ENCODE assay signal across 18 mouse cellular contexts in genomic region chr17:29706981-29707545, GRCm38 (mm10). TPM values are rescaled to one million over a fixed set of nuclear protein-coding genes. Genes with fewer than 3 reads are reported as not detected.
A peak's percentile ranks its signal among the peaks of the same experiment; 100 is the strongest.
DNase-seq lines count a peak whose midpoint lies in the region; ATAC-seq lines count a peak whose summit lies in the region.
"Had no signal": no experiment of that assay in that cellular context is flagged by ENCODE, and none has a peak within 500 bp of the region (broad histone marks: within the 10 kb centered on the region; RNA-seq: fewer than 3 reads in every experiment).

No protein-coding gene starts in this region.

- intact Hi-C loops in left cerebral cortex, postnatal 25 days (cut with DNase I), result no loop called here

- peaks cover 22% of the 10 kb centered on the region for H3K36me3 ChIP-seq in forebrain, embryonic 12.5 days (replicated peaks)
- H3K36me3 ChIP-seq in forebrain, embryonic 10.5 days (replicated peaks), result peaks cover 41% of the 10 kb centered on the region
- H3K36me3 ChIP-seq in neural tube, embryonic 13.5 days, result peaks cover 24% of the 10 kb centered on the region
- peaks cover 29% of the 10 kb centered on the region for H3K36me3 ChIP-seq in limb, embryonic 13.5 days

- peaks cover 69% of the 10 kb centered on the region for H3K4me1 ChIP-seq in forebrain, embryonic 12.5 days
- peaks cover 73% of the 10 kb centered on the region for H3K4me1 ChIP-seq in forebrain, embryonic 10.5 days
- H3K4me1 ChIP-seq in neural tube, embryonic 13.5 days (replicated peaks), result peaks cover 80% of the 10 kb centered on the region
- H3K4me1 ChIP-seq in limb, embryonic 13.5 days, result peaks cover 62% of the 10 kb centered on the region

- H3K9ac ChIP-seq in forebrain, embryonic 12.5 days, result peak overlapping the region; percentile 34; the same call in 1 of the 2 replicates
- H3K9ac ChIP-seq in neural tube, embryonic 13.5 days, result peak overlapping the region; percentile 26; the same call in 1 of the 2 replicates
- peak overlapping the region; percentile 25 for H3K9ac ChIP-seq in limb, embryonic 13.5 days
- H3K9ac ChIP-seq: limb, embryonic 15.5 days had no signal

- peak overlapping the region; percentile 69 for H3K27ac ChIP-seq in forebrain, embryonic 12.5 days
- H3K27ac ChIP-seq in forebrain, embryonic 10.5 days, result no peak overlapping the region
- H3K27ac ChIP-seq in neural tube, embryonic 13.5 days (replicated peaks), result peak overlapping the region; percentile 11; the same call in 1 of the 2 replicates
- no peak overlapping the region for H3K27ac ChIP-seq in limb, embryonic 13.5 days
- H3K27ac ChIP-seq: kidney, postnatal 0 days; limb, embryonic 15.5 days had no signal

- H3K4me2 ChIP-seq in forebrain, embryonic 12.5 days, result no peak overlapping the region; the same call in 1 of the 2 replicates
- H3K4me2 ChIP-seq in neural tube, embryonic 13.5 days, result no peak overlapping the region
- H3K4me2 ChIP-seq in limb, embryonic 13.5 days (replicated peaks), result no peak overlapping the region
- H3K4me2 ChIP-seq: heart, embryonic 11.5 days; limb, embryonic 15.5 days had no signal

- no peak for DNase-seq in forebrain, embryonic 10.5 days (ENCODE audit: extremely low spot score, low spot score)
- no peak for DNase-seq in neural tube, embryonic 10.5 days (ENCODE audit: extremely low spot score, low spot score)
- DNase-seq in left cerebral cortex, postnatal 25 days (ENCODE audit: low spot score in 2 of 2), result no peak
- no peak for DNase-seq in frontal cortex, postnatal 25 days (ENCODE audit: low spot score in 2 of 2)
- no peak for DNase-seq in layer of hippocampus, postnatal 36 days
- DNase-seq: adrenal gland, postnatal 25 days; cerebellum, adult 9-11 months; heart, postnatal 4 days; lung, adult 2 months; lung, postnatal 4 days; right cerebral cortex, adult 18-20 months; thymus, postnatal 36 days had no signal

- no peak for ATAC-seq in forebrain, embryonic 12.5 days (ENCODE audit: low FRiP score)
- no peak for ATAC-seq in neural tube, embryonic 13.5 days (ENCODE audit: low read depth)
- ATAC-seq in limb, embryonic 13.5 days (ENCODE audit: low FRiP score, low read depth), result no peak

- WGBS in forebrain, embryonic 12.5 days, result 37% methylated on average over 5 of the region's 5 CpGs
- 68% methylated on average over 5 of the region's 5 CpGs for WGBS in forebrain, embryonic 10.5 days
- WGBS in neural tube, embryonic 13.5 days, result 22% methylated on average over 5 of the region's 5 CpGs
- 25% methylated on average over 5 of the region's 5 CpGs for WGBS in limb, embryonic 13.5 days

- no peaks in the 10 kb centered on the region for H3K9me3 ChIP-seq in forebrain, embryonic 12.5 days
- H3K9me3 ChIP-seq in forebrain, embryonic 10.5 days, result no peaks in the 10 kb centered on the region
- no peaks in the 10 kb centered on the region for H3K9me3 ChIP-seq in neural tube, embryonic 13.5 days
- no peaks in the 10 kb centered on the region for H3K9me3 ChIP-seq in limb, embryonic 13.5 days
- H3K9me3 ChIP-seq: limb, embryonic 15.5 days had no signal

- H3K4me3 ChIP-seq in forebrain, embryonic 12.5 days (replicated peaks), result no peak overlapping the region
- H3K4me3 ChIP-seq in forebrain, embryonic 10.5 days, result no peak overlapping the region
- no peak overlapping the region for H3K4me3 ChIP-seq in neural tube, embryonic 13.5 days
- H3K4me3 ChIP-seq in limb, embryonic 13.5 days, result no peak overlapping the region
- H3K4me3 ChIP-seq: limb, embryonic 15.5 days had no signal

- H3K27me3 ChIP-seq in forebrain, embryonic 12.5 days, result no peaks in the 10 kb centered on the region
- H3K27me3 ChIP-seq in forebrain, embryonic 10.5 days (ENCODE audit: poor library complexity, severe bottlenecking), result no peaks in the 10 kb centered on the region
- no peaks in the 10 kb centered on the region for H3K27me3 ChIP-seq in neural tube, embryonic 13.5 days
- no peaks in the 10 kb centered on the region for H3K27me3 ChIP-seq in limb, embryonic 13.5 days
- H3K27me3 ChIP-seq: limb, embryonic 15.5 days had no signal

RNA-seq across cellular contexts. Expression of gene Ccdc167, which starts 9.8 kb away (rescaled TPM):
- 15.8 and 17.8 TPM in 2 replicates for polyA plus RNA-seq in forebrain, embryonic 12.5 days (2016; fragmentation: Nextera tagmentation; extraction: Ambion mirVana)
- 16.0 and 17.9 TPM in 2 replicates for polyA plus RNA-seq in forebrain, embryonic 10.5 days (2016; fragmentation: Nextera tagmentation; extraction: Ambion mirVana)
- 12.4 and 13.0 TPM in 2 replicates for polyA plus RNA-seq in neural tube, embryonic 13.5 days (2015; fragmentation: Nextera tagmentation; extraction: Ambion mirVana)
- polyA plus RNA-seq in limb, embryonic 13.5 days (2015; fragmentation: Nextera tagmentation; extraction: Ambion mirVana), result 12.7 and 14.4 TPM in 2 replicates
- 10 to 100 TPM; 16.2 to 16.9 TPM for total RNA-seq in left cerebral cortex, postnatal 25 days (2021)
- total RNA-seq in layer of hippocampus, postnatal 36 days (2021), result 10 to 100 TPM; 21.7 to 25.5 TPM

RNA-seq across cellular contexts. Expression of gene Cmtr1, which starts 46.7 kb away (rescaled TPM):
- 154 and 166 TPM in 2 replicates for polyA plus RNA-seq in forebrain, embryonic 12.5 days (2016; fragmentation: Nextera tagmentation; extraction: Ambion mirVana)
- 139 and 156 TPM in 2 replicates for polyA plus RNA-seq in forebrain, embryonic 10.5 days (2016; fragmentation: Nextera tagmentation; extraction: Ambion mirVana)
- 127 and 131 TPM in 2 replicates for polyA plus RNA-seq in neural tube, embryonic 13.5 days (2015; fragmentation: Nextera tagmentation; extraction: Ambion mirVana)
- polyA plus RNA-seq in limb, embryonic 13.5 days (2015; fragmentation: Nextera tagmentation; extraction: Ambion mirVana), result 125 and 135 TPM in 2 replicates
- total RNA-seq in left cerebral cortex, postnatal 25 days (2021), result 100 to 1,000 TPM in 1 of 2 experiments, 10 to 100 TPM in 1; 96.9 to 118 TPM
- 100 to 1,000 TPM; 110 to 112 TPM for total RNA-seq in layer of hippocampus, postnatal 36 days (2021)

Comparison
In these comparisons a context has a peak if more than half of its experiments do, and no peak if none do; other contexts are left out.
1. H3K27ac ChIP-seq: peak in forebrain, embryonic 12.5 days (single experiment) and neural tube, embryonic 13.5 days (single experiment); none in forebrain, embryonic 10.5 days (single experiment) and limb, embryonic 13.5 days (single experiment).
2. Peak in every context shown above with its lines, with median percentiles within 50 percentile points of each other: H3K9ac ChIP-seq.